18 mouse cellular contexts compared by ENCODE assay signal in the genomic region with DNA sequence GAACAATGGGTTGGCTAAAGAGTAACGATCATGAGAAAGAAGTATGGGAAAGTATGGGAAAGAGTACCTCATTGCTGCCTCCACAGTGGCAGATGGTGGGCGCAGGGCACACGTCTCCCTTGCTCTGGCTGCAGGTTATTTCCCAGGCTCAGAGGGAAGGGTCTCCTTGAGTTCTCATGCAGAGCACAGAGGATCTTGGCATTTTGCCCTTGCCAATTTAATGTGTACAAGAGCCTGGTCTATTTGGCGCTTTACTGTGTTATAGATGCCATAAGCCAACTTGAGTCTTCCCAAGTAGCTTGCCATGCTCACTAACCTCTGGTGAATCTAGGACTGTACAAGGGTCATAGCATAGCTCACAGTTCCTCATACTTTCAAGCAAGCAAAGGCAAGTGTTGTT.
DNase-seq lines count a peak whose midpoint lies in the region; ATAC-seq and TF ChIP-seq lines count a peak whose summit lies in the region.
"Had no signal": no experiment of that assay in that cellular context is flagged by ENCODE, and none has a peak within 500 bp of the region (broad histone marks: within the 10 kb centered on the region; RNA-seq: fewer than 3 reads in every experiment).

No protein-coding gene starts in this region.

- H3K27ac ChIP-seq in forebrain, embryonic 14.5 days (ENCODE audit: low read depth, low read length) = no peak overlapping the region
- no peak overlapping the region for H3K27ac ChIP-seq in forebrain, embryonic 16.5 days (ENCODE audit: low read length)
- H3K27ac ChIP-seq in hindbrain, postnatal 0 days = no peak overlapping the region
- H3K27ac ChIP-seq in hindbrain, embryonic 10.5 days = no peak overlapping the region
- H3K27ac ChIP-seq: embryonic facial prominence, embryonic 10.5 days; embryonic facial prominence, embryonic 12.5 days; forebrain, embryonic 13.5 days had no signal

- H3K36me3 ChIP-seq in forebrain, embryonic 14.5 days (ENCODE audit: control insufficient read depth, insufficient read depth, low read length) = no peaks in the 10 kb centered on the region
- H3K36me3 ChIP-seq in forebrain, embryonic 16.5 days (ENCODE audit: control insufficient read depth, insufficient read depth) = no peaks in the 10 kb centered on the region
- no peaks in the 10 kb centered on the region for H3K36me3 ChIP-seq in hindbrain, postnatal 0 days (ENCODE audit: insufficient read depth, low read length)
- no peaks in the 10 kb centered on the region for H3K36me3 ChIP-seq in hindbrain, embryonic 10.5 days
- H3K36me3 ChIP-seq: embryonic facial prominence, embryonic 10.5 days; embryonic facial prominence, embryonic 12.5 days had no signal

- H3K4me1 ChIP-seq in forebrain, embryonic 14.5 days (ENCODE audit: control insufficient read depth, insufficient read depth, low read length) = peaks cover 11% of the 10 kb centered on the region
- H3K4me1 ChIP-seq in forebrain, embryonic 16.5 days (replicated peaks; ENCODE audit: control insufficient read depth, insufficient read depth, low read length) = peaks cover 2% of the 10 kb centered on the region; the same call in 1 of the 2 replicates
- H3K4me1 ChIP-seq in hindbrain, postnatal 0 days (ENCODE audit: insufficient read depth, low read length) = no peaks in the 10 kb centered on the region
- H3K4me1 ChIP-seq in hindbrain, embryonic 10.5 days (replicated peaks) = no peaks in the 10 kb centered on the region
- H3K4me1 ChIP-seq: embryonic facial prominence, embryonic 10.5 days; embryonic facial prominence, embryonic 12.5 days had no signal

- DNase-seq in forebrain, embryonic 14.5 days (ENCODE audit: low spot score) = peak; percentile 59
- peak; percentile 42 for DNase-seq in hindbrain, postnatal 0 days (ENCODE audit: low spot score)
- DNase-seq in hindbrain, embryonic 10.5 days (ENCODE audit: low spot score) = no peak
- DNase-seq in retina, postnatal 1 day = peak; percentile 29
- DNase-seq in retina, embryonic 14.5 days (ENCODE audit: low spot score) = no peak
- DNase-seq in thymus, adult 18-20 months = no peak
- DNase-seq: adrenal gland, adult 2 months; adrenal gland, postnatal 10 days; adrenal gland, postnatal 25 days; cerebellum, adult 11-12 months; cerebellum, adult 8-10 months; cerebellum, adult 9-11 months; cerebellum, postnatal 25 days; forebrain, postnatal 0 days had no signal

- WGBS in forebrain, embryonic 14.5 days = 53% methylated on average over 4 of the region's 4 CpGs
- WGBS in forebrain, embryonic 16.5 days = 41% methylated on average over 4 of the region's 4 CpGs
- WGBS in hindbrain, postnatal 0 days = 63% methylated on average over 4 of the region's 4 CpGs
- 93% methylated on average over 4 of the region's 4 CpGs for WGBS in hindbrain, embryonic 10.5 days

- TF ChIP-seq CTCF in hindbrain, postnatal 0 days (IDR thresholded peaks at IDR 0.05; ENCODE audit: low read depth) = no peak

- no peak for ATAC-seq in forebrain, embryonic 14.5 days
- ATAC-seq in forebrain, embryonic 16.5 days = no peak
- ATAC-seq in hindbrain, postnatal 0 days = no peak
- ATAC-seq: forebrain, embryonic 13.5 days; forebrain, postnatal 0 days had no signal

- peaks cover 10% of the 10 kb centered on the region; the same call in 1 of the 2 replicates for H3K27me3 ChIP-seq in forebrain, embryonic 14.5 days (replicated peaks; ENCODE audit: control insufficient read depth, insufficient read depth, low read length)
- peaks cover 8% of the 10 kb centered on the region; the same call in 1 of the 2 replicates for H3K27me3 ChIP-seq in forebrain, embryonic 16.5 days (replicated peaks; ENCODE audit: control insufficient read depth, insufficient read depth, low read length)
- no peaks in the 10 kb centered on the region for H3K27me3 ChIP-seq in hindbrain, postnatal 0 days (ENCODE audit: insufficient read depth, low read length)
- H3K27me3 ChIP-seq in hindbrain, embryonic 10.5 days (ENCODE audit: insufficient read depth, poor library complexity, severe bottlenecking) = no peaks in the 10 kb centered on the region
- H3K27me3 ChIP-seq: embryonic facial prominence, embryonic 12.5 days had no signal

- no peak overlapping the region for H3K4me2 ChIP-seq in forebrain, embryonic 14.5 days (ENCODE audit: low read length)
- no peak overlapping the region for H3K4me2 ChIP-seq in forebrain, embryonic 16.5 days (ENCODE audit: low read length)
- H3K4me2 ChIP-seq in hindbrain, postnatal 0 days (ENCODE audit: low read depth, low read length) = no peak overlapping the region
- H3K4me2 ChIP-seq: embryonic facial prominence, embryonic 12.5 days; forebrain, embryonic 13.5 days had no signal

- H3K9ac ChIP-seq in forebrain, embryonic 14.5 days (ENCODE audit: low read length) = no peak overlapping the region
- no peak overlapping the region for H3K9ac ChIP-seq in forebrain, embryonic 16.5 days (replicated peaks; ENCODE audit: low read depth, low read length)
- H3K9ac ChIP-seq in hindbrain, postnatal 0 days (replicated peaks; ENCODE audit: low read length) = no peak overlapping the region
- H3K9ac ChIP-seq: embryonic facial prominence, embryonic 12.5 days; forebrain, embryonic 13.5 days; forebrain, postnatal 0 days had no signal

- H3K4me3 ChIP-seq in forebrain, embryonic 14.5 days (ENCODE audit: low read depth, low read length) = no peak overlapping the region
- H3K4me3 ChIP-seq in forebrain, embryonic 16.5 days (replicated peaks; ENCODE audit: low read length) = no peak overlapping the region
- no peak overlapping the region for H3K4me3 ChIP-seq in hindbrain, postnatal 0 days (ENCODE audit: low read length)
- H3K4me3 ChIP-seq in hindbrain, embryonic 10.5 days = no peak overlapping the region
- H3K4me3 ChIP-seq: embryonic facial prominence, embryonic 10.5 days; embryonic facial prominence, embryonic 12.5 days; forebrain, embryonic 13.5 days had no signal

- no peaks in the 10 kb centered on the region for H3K9me3 ChIP-seq in forebrain, embryonic 14.5 days (replicated peaks; ENCODE audit: control insufficient read depth, low read length)
- H3K9me3 ChIP-seq in forebrain, embryonic 16.5 days (ENCODE audit: control insufficient read depth, low read length) = no peaks in the 10 kb centered on the region
- H3K9me3 ChIP-seq in hindbrain, postnatal 0 days (ENCODE audit: low read length) = no peaks in the 10 kb centered on the region
- no peaks in the 10 kb centered on the region for H3K9me3 ChIP-seq in hindbrain, embryonic 10.5 days
- H3K9me3 ChIP-seq: embryonic facial prominence, embryonic 10.5 days; embryonic facial prominence, embryonic 12.5 days; forebrain, embryonic 13.5 days had no signal

Comparison
In these comparisons a context has a peak if more than half of its experiments do, and no peak if none do; other contexts are left out.
1. DNase-seq: peak in forebrain, embryonic 14.5 days (single experiment), hindbrain, postnatal 0 days (single experiment) and retina, postnatal 1 day (single experiment); none in hindbrain, embryonic 10.5 days (single experiment), retina, embryonic 14.5 days (single experiment) and thymus, adult 18-20 months (0 of 2).